Mouse (Mus musculus) neural tube, embryonic 12.5 days (tissue): ENCODE results near the gene Kif1bp. TPM values are rescaled to one million over a fixed set of nuclear protein-coding genes. Genes with fewer than 3 reads are reported as not detected.
"Not testable (repeated sequence)": the region's sequence is repeated elsewhere in the genome, so short reads cannot be mapped to it uniquely, and the experiment has no call there.

Source experiments
- ATAC-seq: fragments of 200-750 bp; cut with Nextera tagmentation; 2 replicates; pipeline ENCODE4 v1.8.0; 2017; ENCODE audit warnings: low read depth, mild to moderate bottlenecking, moderate TSS enrichment, moderate library complexity; ENCODE audit not compliant: low FRiP score
- H3K27ac ChIP-seq: fragments of 300-500 bp; sonication (generic); 2 replicates; pipeline ENCODE4 v1.5.1; 2016
- H3K27me3 ChIP-seq: fragments of 300-500 bp; sonication (generic); replicated peaks from 2 replicates; pipeline ENCODE4 v1.6.1; 2016; ENCODE audit warnings: mild to moderate bottlenecking
- H3K36me3 ChIP-seq: fragments of 300-500 bp; sonication (generic); 2 replicates; pipeline ENCODE4 v1.6.1; 2016; ENCODE audit warnings: mild to moderate bottlenecking
- H3K4me1 ChIP-seq: fragments of 300-500 bp; sonication (generic); 2 replicates; pipeline ENCODE4 v1.6.1; 2016
- H3K4me2 ChIP-seq: fragments of 300-500 bp; sonication (generic); replicated peaks from 2 replicates; pipeline ENCODE4 v1.6.1; 2016; ENCODE audit warnings: mild to moderate bottlenecking
- H3K4me3 ChIP-seq: fragments of 300-500 bp; sonication (generic); 2 replicates; pipeline ENCODE4 v1.5.1; 2016
- H3K9ac ChIP-seq: fragments of 300-500 bp; sonication (generic); 2 replicates; pipeline ENCODE4 v1.6.1; 2016; ENCODE audit warnings: mild to moderate bottlenecking
- H3K9me3 ChIP-seq: fragments of 300-500 bp; sonication (generic); 2 replicates; pipeline ENCODE4 v1.6.1; 2016; ENCODE audit warnings: mild to moderate bottlenecking
- WGBS: fragments of 180-500 bp; shearing (Covaris S2); methylation state at CpG from one replicate; pipeline ENCODE4 v1.1.7; 2016; 5-methylcytosine and 5-hydroxymethylcytosine counted together
- polyA plus RNA-seq: library from polyadenylated mRNA; unstranded; fragments of >200 nt; fragmentation: Nextera tagmentation; extraction: Ambion mirVana; gene quantifications from 2 replicates; pipeline ENCODE4 v1.2.1, GENCODE M21; 2016

Gene Kif1bp
- polyA plus RNA-seq, 1 experiment from 2014 or later = 73.8 TPM

DNA sequence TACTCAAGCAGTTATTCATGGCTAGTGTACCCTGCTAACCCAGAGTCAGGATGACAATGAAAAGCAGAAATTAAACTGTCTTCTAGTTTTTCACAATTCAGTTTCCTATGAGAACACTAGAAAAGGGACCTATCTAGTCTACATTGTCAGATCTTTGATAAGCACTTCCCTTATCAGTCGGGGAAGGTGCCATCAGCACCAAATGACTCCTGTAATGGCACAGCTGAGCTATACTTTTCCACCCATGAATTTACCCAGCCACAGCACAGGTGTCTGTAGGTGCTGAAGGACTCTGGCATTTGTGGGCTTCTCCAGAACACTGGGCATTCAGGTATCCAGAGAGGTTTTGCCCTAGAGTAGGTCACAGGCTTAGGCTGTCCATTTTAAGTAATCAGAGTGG is 5.0 kb upstream of the Kif1bp start:
- Histone ChIP-seq H3K36me3 (peaks cover 79% of the 10 kb centered on the region), H3K27ac (no peak overlapping the region), H3K4me1 (peaks cover 3% of the 10 kb centered on the region; the same call in 1 of the 2 replicates), H3K27me3 (no peaks in the 10 kb centered on the region), H3K9me3 (no peaks in the 10 kb centered on the region), H3K4me2 (no peak overlapping the region), H3K9ac (no peak overlapping the region), H3K4me3 (no peak overlapping the region)
- ATAC-seq = no peak
- 96% methylated on average over 1 of the region's 1 CpGs for WGBS

DNA sequence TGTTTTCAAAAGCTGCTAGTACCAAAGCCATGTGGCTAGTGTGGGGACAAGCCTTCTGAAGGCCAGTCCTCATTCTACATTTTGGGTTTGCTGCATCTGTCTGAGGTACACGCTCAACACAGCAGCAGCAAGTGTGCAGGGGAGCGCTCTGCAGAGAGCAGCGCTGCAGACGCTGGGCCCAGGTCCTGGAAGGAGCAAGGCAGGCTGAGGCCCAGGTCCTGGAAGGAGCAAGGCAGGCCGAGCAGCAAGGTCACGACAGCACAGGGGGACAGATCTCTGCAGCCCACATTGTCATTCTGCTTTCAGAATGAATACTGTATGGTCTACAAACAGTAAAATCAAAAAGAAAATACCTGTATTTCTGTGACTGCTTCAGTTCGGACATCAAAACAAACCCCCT is 4.4 kb upstream of the Kif1bp start:
- no peak for ATAC-seq
- H3K4me2 ChIP-seq = no peak overlapping the region
- H3K4me3 ChIP-seq = no peak overlapping the region
- 86% methylated on average over 7 of the region's 7 CpGs for WGBS
- H3K27me3 ChIP-seq = no peaks in the 10 kb centered on the region
- peaks cover 4% of the 10 kb centered on the region for H3K4me1 ChIP-seq
- no peak overlapping the region for H3K27ac ChIP-seq
- no peaks in the 10 kb centered on the region for H3K9me3 ChIP-seq
- peaks cover 73% of the 10 kb centered on the region for H3K36me3 ChIP-seq
- no peak overlapping the region for H3K9ac ChIP-seq

DNA sequence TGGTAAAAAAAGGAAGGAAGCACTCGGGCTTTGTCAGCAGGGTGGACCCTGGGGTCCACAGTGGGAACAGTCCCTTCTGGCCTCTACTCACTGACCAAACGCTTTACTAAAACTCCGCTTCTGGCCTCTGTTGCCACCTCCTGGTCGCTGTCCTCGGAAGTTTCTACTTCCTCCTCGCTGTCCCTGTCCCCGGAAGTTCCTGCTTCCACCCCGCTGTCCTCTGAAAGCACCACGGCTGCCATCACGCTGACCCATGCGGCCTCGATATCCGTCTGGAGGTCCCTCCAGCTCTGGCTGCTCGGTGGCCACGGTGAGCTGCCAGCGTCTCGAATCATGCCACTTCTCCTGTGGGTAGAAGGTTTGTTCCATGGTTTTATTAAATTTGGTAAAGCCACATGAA is 4.0 kb upstream of the Kif1bp start:
- Histone ChIP-seq H3K27me3 (no peaks in the 10 kb centered on the region), H3K4me2 (no peak overlapping the region), H3K4me3 (no peak overlapping the region), H3K9me3 (no peaks in the 10 kb centered on the region), H3K4me1 (peaks cover 8% of the 10 kb centered on the region), H3K36me3 (peaks cover 70% of the 10 kb centered on the region), H3K27ac (no peak overlapping the region), H3K9ac (no peak overlapping the region)
- ATAC-seq = no peak
- WGBS = 92% methylated on average over 17 of the region's 17 CpGs

DNA sequence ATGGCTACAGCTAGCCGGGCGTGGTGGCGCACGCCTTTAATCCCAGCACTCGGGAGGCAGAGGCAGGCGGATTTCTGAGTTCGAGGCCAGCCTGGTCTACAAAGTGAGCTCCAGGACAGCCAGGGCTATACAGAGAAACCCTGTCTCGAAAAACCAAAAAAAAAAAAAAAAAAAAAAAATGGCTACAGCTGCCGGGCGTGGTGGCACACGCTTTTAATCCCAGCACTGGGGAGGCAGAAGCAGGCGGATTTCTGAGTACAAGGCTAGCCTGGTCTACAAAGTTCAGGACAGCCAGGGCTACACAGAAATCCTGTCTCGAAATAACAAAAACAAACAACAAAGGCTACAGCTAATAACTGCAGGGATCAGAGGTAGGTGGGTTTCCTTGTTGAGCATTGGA is 872 bp upstream of the Kif1bp start:
- Histone ChIP-seq H3K36me3 (peaks cover 54% of the 10 kb centered on the region), H3K4me1 (peaks cover 16% of the 10 kb centered on the region)
- WGBS = 88% methylated on average over 12 of the region's 13 CpGs
- ATAC-seq, H3K27ac ChIP-seq, H3K4me3 ChIP-seq, H3K27me3 ChIP-seq, H3K4me2 ChIP-seq, H3K9me3 ChIP-seq, H3K9ac ChIP-seq: not testable (repeated sequence)

DNA sequence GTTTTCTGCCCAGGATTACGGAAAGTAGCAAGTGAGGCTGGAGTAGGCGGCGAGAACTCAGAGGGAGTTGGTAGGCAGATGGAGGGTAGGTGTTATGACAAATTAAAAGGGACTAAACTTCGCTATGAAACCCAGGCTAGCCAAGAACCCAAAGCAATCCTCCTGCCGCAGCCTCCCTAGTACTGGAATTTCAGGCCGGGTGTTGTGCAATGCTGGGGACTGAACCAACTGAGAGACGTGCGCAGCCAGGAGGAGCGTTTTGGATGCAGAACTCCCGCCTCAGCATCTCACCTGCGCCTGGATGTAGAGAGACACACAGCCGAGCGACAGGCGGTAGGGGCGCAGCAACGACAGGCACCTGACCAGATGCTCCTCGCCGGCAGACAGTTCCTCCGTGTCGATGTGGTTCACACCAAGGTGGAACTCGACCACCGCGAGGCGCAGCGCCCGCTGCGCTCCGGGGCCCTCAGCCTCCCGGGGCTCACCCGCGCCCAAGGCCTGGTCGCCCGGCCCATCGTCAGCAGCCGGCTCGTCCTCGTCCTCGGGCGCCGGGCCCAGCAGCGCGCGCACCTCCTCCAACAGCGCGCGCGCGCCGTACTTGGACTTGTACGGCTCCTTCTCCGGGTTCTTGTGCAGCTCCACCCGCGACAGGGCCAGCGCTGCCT is 452 bp downstream of the Kif1bp start:
- no peaks in the 10 kb centered on the region for H3K27me3 ChIP-seq
- H3K9me3 ChIP-seq = no peaks in the 10 kb centered on the region
- 2% methylated on average over 54 of the region's 54 CpGs for WGBS
- peak; percentile 79 for ATAC-seq
- peak overlapping the region; percentile 97 for H3K4me3 ChIP-seq
- H3K27ac ChIP-seq = peak overlapping the region; percentile 57; the same call in 1 of the 2 replicates
- peak overlapping the region; percentile 93 for H3K4me2 ChIP-seq
- H3K9ac ChIP-seq = peak overlapping the region; percentile 88
- peaks cover 54% of the 10 kb centered on the region for H3K36me3 ChIP-seq
- H3K4me1 ChIP-seq = peaks cover 16% of the 10 kb centered on the region

DNA sequence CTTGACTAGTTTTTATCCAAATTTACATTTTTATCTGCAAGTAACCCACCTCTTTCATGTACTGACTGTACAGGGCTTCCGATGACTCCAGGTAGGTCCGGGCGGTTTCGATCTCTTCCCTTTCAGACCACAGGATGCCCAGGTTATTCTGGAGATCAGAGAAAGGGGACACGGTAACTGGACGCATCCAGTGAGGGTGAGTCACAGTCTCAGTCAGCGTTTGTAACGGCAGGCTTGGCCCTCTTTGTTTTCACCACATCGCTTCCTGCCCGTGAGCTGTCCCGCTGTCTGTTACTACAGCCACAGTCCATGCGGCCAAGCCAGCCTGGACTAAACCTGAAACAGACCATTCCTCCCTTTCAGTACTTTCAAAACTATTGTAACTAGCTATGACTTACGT is 3.3 kb downstream of the Kif1bp start:
- Histone ChIP-seq H3K4me1 (peaks cover 16% of the 10 kb centered on the region), H3K27me3 (no peaks in the 10 kb centered on the region), H3K9me3 (no peaks in the 10 kb centered on the region), H3K4me3 (no peak overlapping the region), H3K27ac (no peak overlapping the region), H3K36me3 (peaks cover 40% of the 10 kb centered on the region), H3K9ac (no peak overlapping the region), H3K4me2 (no peak overlapping the region)
- 91% methylated on average over 13 of the region's 13 CpGs for WGBS
- ATAC-seq = no peak

DNA sequence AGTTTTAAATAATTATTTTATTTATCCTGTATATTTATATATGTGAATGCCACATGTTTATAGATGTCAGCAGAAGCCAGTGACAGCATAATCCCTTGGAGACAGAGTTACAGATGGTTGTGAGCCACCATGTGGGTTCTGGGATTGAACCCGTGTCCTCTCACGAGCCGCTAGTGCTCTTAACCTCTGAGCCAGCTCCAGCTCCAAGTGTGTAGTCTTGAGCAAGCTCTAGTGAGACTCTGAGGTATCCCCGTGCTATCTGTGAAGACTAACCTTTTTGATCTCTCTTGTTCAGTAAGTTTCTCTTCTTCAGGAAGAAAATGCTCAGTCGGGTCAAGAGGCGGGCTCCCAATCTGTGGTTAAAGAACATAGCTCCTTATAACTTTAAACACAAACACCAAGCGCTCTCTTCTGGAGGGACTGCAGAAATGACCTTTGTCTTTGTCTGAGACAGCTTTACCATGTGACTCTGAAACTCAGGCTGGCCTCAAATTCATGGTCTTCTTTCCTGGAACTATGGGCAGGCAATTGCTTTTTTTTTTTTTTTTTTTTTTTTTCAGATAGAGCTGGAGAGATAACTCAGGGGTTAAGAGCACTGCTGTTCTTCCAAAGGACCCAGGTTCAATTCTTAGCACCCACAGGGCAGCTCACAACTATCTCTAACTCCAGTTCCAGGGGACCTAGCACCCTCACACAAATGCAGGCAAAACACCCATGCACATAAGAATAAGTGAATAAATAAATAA is 8.0 kb downstream of the Kif1bp start:
- Histone ChIP-seq H3K27ac (no peak overlapping the region), H3K27me3 (no peaks in the 10 kb centered on the region), H3K4me3 (no peak overlapping the region), H3K9ac (no peak overlapping the region), H3K4me2 (no peak overlapping the region), H3K36me3 (peaks cover 76% of the 10 kb centered on the region), H3K9me3 (no peaks in the 10 kb centered on the region), H3K4me1 (no peaks in the 10 kb centered on the region)
- WGBS = 94% methylated on average over 7 of the region's 7 CpGs
- ATAC-seq = no peak

DNA sequence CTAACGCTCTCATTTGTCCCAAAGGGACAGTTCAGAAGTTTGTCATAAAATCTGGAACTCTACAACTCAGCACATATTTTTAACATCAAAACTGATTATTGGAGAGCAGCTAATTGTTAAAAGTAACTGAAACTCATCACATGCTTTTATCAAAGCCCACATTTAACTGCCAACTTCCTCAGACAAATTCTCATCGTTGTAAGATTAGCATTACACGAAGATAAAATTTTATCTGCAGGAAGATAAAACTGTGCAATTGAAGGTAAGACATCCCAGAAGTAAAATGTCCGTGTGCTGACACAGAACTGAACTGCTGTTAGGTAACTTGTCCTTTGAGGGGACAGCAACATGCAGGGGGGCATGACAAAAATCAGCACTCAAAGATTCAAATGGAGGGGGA is 9.4 kb downstream of the Kif1bp start:
- Histone ChIP-seq H3K27ac (no peak overlapping the region), H3K27me3 (no peaks in the 10 kb centered on the region), H3K36me3 (peaks cover 77% of the 10 kb centered on the region), H3K9ac (no peak overlapping the region), H3K4me3 (no peak overlapping the region), H3K4me1 (no peaks in the 10 kb centered on the region), H3K4me2 (no peak overlapping the region), H3K9me3 (no peaks in the 10 kb centered on the region)
- no peak for ATAC-seq
- 93% methylated on average over 4 of the region's 4 CpGs for WGBS

DNA sequence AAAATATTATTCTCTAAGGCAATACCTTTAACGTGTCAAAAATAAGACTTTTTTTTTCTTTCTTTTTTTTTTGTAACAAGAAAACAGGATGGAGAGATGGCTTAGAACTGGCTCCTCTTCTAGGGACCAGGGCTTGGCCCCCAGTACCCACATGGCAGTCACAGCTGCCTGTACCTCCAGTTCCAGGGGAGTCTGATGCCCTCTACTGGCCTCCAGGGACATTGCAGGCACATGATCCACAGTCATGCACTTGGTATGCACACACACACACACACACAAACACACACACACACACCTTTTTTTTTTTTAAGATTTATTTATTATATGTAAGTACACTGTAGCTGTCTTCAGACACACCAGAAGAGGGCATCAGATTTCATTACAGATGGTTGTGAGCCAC is 20.5 kb downstream of the Kif1bp start:
- no peak overlapping the region for H3K9ac ChIP-seq
- ATAC-seq = no peak
- no peaks in the 10 kb centered on the region for H3K4me1 ChIP-seq
- H3K4me3 ChIP-seq = no peak overlapping the region
- no peak overlapping the region for H3K27ac ChIP-seq
- no peaks in the 10 kb centered on the region for H3K27me3 ChIP-seq
- H3K9me3 ChIP-seq = no peaks in the 10 kb centered on the region
- WGBS = 88% methylated on average over 1 of the region's 1 CpGs
- no peak overlapping the region for H3K4me2 ChIP-seq
- H3K36me3 ChIP-seq = peaks cover 57% of the 10 kb centered on the region

DNA sequence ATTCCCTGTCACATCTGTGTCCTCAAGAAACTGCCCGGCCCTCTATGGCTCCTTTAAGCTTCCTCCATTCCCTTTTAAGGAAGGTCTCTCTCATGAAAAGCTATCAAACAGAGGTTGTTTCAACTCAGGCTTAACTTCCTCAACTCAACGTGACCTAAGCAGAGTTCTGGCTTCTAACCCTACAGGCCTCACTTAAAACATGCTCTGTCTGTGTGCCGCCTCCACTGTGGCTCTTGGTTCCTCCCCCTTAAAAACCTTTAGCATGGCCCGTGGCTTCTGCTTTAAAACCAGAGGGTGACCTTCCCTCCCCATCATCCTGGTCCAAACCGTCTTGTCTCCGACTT is 21.7 kb downstream of the Kif1bp start:
- no peak for ATAC-seq
- no peak overlapping the region for H3K4me2 ChIP-seq
- no peaks in the 10 kb centered on the region for H3K4me1 ChIP-seq
- H3K4me3 ChIP-seq = no peak overlapping the region
- H3K27me3 ChIP-seq = no peaks in the 10 kb centered on the region
- H3K36me3 ChIP-seq = peaks cover 46% of the 10 kb centered on the region
- 93% methylated on average over 6 of the region's 6 CpGs for WGBS
- H3K9me3 ChIP-seq = no peaks in the 10 kb centered on the region
- no peak overlapping the region for H3K9ac ChIP-seq
- no peak overlapping the region for H3K27ac ChIP-seq

DNA sequence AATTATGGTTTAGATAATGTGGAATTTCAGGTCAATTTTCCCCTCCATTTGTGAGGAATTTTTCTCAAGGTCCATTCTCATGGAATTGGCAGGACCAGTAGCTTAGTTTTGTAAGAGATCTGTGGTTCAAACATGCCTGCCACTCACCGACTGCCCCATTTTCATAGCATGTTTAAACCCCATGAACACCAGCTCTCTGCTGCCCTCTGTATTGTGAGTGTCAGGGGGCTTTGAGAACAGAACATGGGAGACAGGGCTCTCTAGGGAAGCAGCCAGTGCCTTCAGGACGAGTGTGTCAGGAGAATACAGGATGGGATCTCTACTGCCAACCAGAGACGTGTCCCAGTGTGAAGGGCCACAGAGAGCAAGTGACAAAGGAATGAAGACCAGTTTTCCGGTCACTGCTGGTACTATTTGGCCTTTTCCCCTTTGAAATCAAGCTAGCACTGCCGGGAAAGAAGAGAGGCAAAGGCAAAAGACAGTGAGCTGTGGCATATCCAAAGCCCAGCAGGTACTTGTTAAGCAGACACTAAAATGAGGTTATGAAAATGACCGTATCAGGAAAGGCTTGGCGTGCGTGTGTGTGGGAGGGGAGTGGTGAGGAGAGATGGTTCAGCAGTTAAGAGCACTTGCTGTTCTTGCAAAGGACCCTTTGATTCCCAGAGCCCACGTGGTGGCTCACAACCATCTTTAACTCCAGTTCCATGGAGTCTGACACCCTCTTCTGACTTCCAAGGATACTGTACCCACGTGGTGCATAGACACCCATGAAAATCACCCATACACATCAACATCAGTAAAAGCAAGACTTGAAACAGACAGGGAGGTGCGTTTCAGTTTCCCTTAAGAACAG is 22.3 kb downstream of the Kif1bp start:
- H3K27me3 ChIP-seq = no peaks in the 10 kb centered on the region
- no peak overlapping the region for H3K4me3 ChIP-seq
- H3K36me3 ChIP-seq = peaks cover 42% of the 10 kb centered on the region
- 76% methylated on average over 11 of the region's 11 CpGs for WGBS
- no peaks in the 10 kb centered on the region for H3K9me3 ChIP-seq
- H3K4me1 ChIP-seq = no peaks in the 10 kb centered on the region
- no peak for ATAC-seq
- H3K4me2 ChIP-seq = no peak overlapping the region
- H3K27ac ChIP-seq = no peak overlapping the region
- H3K9ac ChIP-seq = no peak overlapping the region

DNA sequence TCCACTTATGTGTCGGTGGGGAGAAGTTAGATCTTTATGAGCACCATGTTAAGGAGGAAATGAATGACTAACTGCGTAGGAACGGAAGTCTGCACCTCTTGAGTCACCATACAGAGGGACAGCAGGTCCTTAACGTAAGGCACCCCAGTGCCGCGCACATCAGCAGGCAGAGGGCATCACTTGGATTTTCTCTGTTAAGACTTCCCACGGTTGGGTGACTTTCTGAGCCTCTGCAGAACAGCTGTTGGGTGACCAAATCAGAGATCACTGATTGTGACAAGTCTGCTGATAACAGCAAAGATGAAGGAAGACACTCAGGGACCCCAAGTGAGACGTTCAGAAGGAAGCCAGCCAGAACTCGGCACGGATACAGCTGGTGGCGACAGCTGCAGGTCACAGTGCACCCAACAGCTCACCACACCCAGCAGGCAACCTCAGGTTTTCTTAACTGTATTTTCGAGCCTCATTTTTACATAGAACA is 24.6 kb downstream of the Kif1bp start:
- no peak overlapping the region for H3K9ac ChIP-seq
- H3K36me3 ChIP-seq = peaks cover 19% of the 10 kb centered on the region
- H3K9me3 ChIP-seq = no peaks in the 10 kb centered on the region
- no peak overlapping the region for H3K27ac ChIP-seq
- ATAC-seq = no peak
- no peak overlapping the region for H3K4me3 ChIP-seq
- no peak overlapping the region for H3K4me2 ChIP-seq
- no peaks in the 10 kb centered on the region for H3K4me1 ChIP-seq
- H3K27me3 ChIP-seq = no peaks in the 10 kb centered on the region
- WGBS = 87% methylated on average over 12 of the region's 12 CpGs
